Mouse (Mus musculus) fat pad, adult 2 months (tissue): ENCODE results near the gene Olfr742.

ENCODE experiments used
- DNase-seq: peaks from one replicate; pipeline ENCODE4 v3.0.0-alpha.2; 2011; ENCODE audit warnings: low read depth, low spot score; ENCODE audit errors: extremely low read depth

Gene Olfr742

GRCm38 (mm10) chr14:50503300-50503699, at the start of gene Olfr742:
Gene Olfr742 (plus strand): TSS chr14:50503600.
- no peak for DNase-seq

GRCm38 (mm10) chr14:50472438-50472837, 31.0 kb upstream of the Olfr742 start, which contains the start of gene Olfr741:
Gene Olfr741 (plus strand): TSS chr14:50472738.
- DNase-seq, result no peak

GRCm38 (mm10) chr14:50478406-50478805, 25.0 kb upstream of the Olfr742 start:
- DNase-seq, result no peak

- DNase-seq, result no peak
Measured at GRCm38 (mm10) chr14:50521539-50521938, 18.1 kb downstream of the Olfr742 start, which contains the start of gene Olfr743. Gene Olfr743 (plus strand): TSS chr14:50521839.

- DNase-seq, result no peak
Measured at GRCm38 (mm10) chr14:50552734-50553133, 49.3 kb downstream of the Olfr742 start.
